Mouse (Mus musculus) forebrain, embryonic 12.5 days (tissue): Measurements from ENCODE around the gene Pkd1l2. TPM values are rescaled to one million over a fixed set of nuclear protein-coding genes. Genes with fewer than 3 reads are reported as not detected.

Experiments
- ATAC-seq: fragments of 200-750 bp; cut with Nextera tagmentation; 2 replicates; pipeline ENCODE4 v1.8.0; 2017; ENCODE audit warnings: moderate TSS enrichment; ENCODE audit not compliant: low FRiP score
- H3K27ac ChIP-seq: fragments of 300-500 bp; sonication (generic); 2 replicates; pipeline ENCODE4 v1.5.1; 2016; ENCODE audit warnings: mild to moderate bottlenecking
- H3K27me3 ChIP-seq: fragments of 300-500 bp; sonication (generic); 2 replicates; pipeline ENCODE4 v1.6.1; 2016; ENCODE audit warnings: mild to moderate bottlenecking
- H3K36me3 ChIP-seq: fragments of 300-500 bp; sonication (generic); replicated peaks from 2 replicates; pipeline ENCODE4 v1.6.1; 2016; ENCODE audit warnings: mild to moderate bottlenecking
- H3K4me1 ChIP-seq: fragments of 300-500 bp; sonication (generic); 2 replicates; pipeline ENCODE4 v1.6.1; 2016
- H3K4me2 ChIP-seq: fragments of 300-500 bp; sonication (generic); 2 replicates; pipeline ENCODE4 v1.6.1; 2016; ENCODE audit warnings: mild to moderate bottlenecking, moderate library complexity
- H3K4me3 ChIP-seq: fragments of 300-500 bp; sonication (generic); replicated peaks from 2 replicates; pipeline ENCODE4 v1.5.1; 2016; ENCODE audit warnings: mild to moderate bottlenecking
- H3K9ac ChIP-seq: fragments of 300-500 bp; sonication (generic); 2 replicates; pipeline ENCODE4 v1.6.1; 2016; ENCODE audit warnings: mild to moderate bottlenecking
- H3K9me3 ChIP-seq: fragments of 300-500 bp; sonication (generic); 2 replicates; pipeline ENCODE4 v1.6.1; 2016
- WGBS: fragments of 180-500 bp; shearing (Covaris S2); methylation state at CpG from one replicate; pipeline ENCODE4 v1.1.7; 2016; 5-methylcytosine and 5-hydroxymethylcytosine counted together
- polyA plus RNA-seq: library from polyadenylated mRNA; unstranded; fragments of >200 nt; fragmentation: Nextera tagmentation; extraction: Ambion mirVana; gene quantifications from 2 replicates; pipeline ENCODE4 v1.2.1, GENCODE M21; 2016

The Pkd1l2 gene
- not detected in 2 replicates for polyA plus RNA-seq

DNA sequence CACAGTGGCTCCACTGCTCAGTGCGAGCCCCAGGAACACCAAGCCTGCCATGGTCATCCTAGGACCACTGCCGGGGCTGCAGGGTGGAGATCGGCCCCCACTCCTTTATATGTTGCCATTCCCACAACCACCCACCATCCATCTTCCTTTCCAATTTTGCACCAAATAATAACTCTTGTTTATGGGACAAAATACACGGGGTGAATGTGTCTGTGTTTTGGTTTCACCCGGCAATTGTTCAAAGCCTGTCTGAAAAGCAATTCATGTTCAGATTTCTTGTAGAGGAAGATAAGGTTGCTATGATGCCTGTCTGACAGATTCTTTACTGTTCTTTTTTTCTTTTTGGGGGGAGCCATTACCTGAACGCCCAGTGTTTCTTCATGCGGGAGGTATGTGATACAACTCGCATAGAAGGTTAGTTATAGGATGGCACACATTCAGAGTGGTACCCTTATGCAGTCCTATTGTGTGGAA is at the start of gene Pkd1l2:
Pkd1l2 (minus strand) TSS at position 51 of the 474 bp plus-strand sequence.
- WGBS: 89% methylated on average over 8 of the region's 8 CpGs
- H3K36me3 ChIP-seq: no peaks in the 10 kb centered on the region

DNA sequence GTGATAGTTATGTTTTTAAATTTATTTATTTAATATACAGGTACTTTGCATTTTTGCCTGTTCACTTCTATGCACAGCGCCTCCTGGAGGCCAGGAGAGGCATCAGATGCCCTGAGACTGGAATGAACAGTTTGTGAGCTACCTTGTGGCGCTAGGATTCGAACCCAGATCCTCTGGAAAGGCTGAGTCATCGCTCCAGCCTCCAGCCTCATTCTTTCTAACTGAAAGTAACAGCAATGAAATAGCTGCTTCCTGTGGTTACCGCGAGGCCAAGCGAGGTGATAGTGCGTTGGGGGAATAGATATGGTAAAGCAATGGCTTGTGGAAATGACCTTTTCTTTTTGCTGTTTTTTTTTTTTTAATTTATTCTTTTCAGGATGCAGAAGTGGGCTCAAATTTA is 44.8 kb upstream of the Pkd1l2 start:
- Histone ChIP-seq H3K4me1 (no peaks in the 10 kb centered on the region), H3K36me3 (no peaks in the 10 kb centered on the region), H3K27ac (no peak overlapping the region), H3K4me3 (no peak overlapping the region), H3K27me3 (no peaks in the 10 kb centered on the region), H3K4me2 (no peak overlapping the region), H3K9ac (no peak overlapping the region), H3K9me3 (no peaks in the 10 kb centered on the region)
- ATAC-seq: no peak
- WGBS: 85% methylated on average over 8 of the region's 8 CpGs

More for the DNA sequence above, at the start of gene Pkd1l2:
- no peaks in the 10 kb centered on the region for H3K9me3 ChIP-seq
- ATAC-seq: no peak
- no peak within 1 kb of the TSS for H3K9ac ChIP-seq
- H3K4me2 ChIP-seq: no peak within 1 kb of the TSS
- no peak within 1 kb of the TSS for H3K4me3 ChIP-seq
- H3K4me1 ChIP-seq: no peaks in the 10 kb centered on the region
- 0 out of 2 replicates have a peak, but pooled peaks cover 3% of the 10 kb centered on the region for H3K27me3 ChIP-seq
- H3K27ac ChIP-seq: no peak within 1 kb of the TSS

DNA sequence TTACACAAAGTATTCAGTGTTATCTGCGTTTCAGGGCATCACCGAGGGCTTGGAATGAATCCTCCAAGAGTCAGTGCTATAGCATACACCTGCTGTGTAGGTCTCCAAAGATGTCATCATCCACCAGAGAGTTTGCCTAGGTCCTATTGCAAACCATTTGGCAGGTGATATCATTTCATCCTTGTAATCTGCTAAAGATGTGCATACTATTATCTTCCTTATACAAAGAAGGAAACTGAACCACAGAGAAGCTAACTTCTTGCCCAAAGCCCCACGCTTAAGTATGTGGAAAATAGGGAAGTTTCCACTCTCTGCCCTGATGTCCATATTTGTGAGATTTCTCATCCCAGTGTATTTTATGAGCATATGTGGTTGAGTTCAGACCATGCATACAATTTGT is 44.2 kb upstream of the Pkd1l2 start:
- WGBS: 96% methylated on average over 3 of the region's 3 CpGs
- no peak for ATAC-seq

DNA sequence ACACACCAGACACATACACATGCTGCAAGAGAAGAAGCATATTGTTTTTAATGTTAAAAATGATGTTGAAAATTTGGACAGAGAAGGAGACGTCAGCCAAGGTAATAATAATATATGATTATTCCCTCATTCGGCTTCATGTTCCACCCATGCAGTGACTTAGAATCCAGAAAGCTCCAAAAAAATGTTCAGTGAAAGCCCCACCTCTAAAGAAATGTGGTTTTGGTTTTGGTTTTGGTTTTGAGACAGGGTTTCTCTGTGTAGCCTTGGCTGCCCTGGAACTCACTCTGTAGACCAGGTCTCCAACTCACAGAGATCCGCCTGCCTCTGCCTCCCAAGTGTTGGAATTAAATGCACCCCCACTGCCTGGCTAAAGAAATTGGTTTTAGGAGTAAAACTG is 43.6 kb upstream of the Pkd1l2 start:
- Histone ChIP-seq H3K4me3 (no peak overlapping the region), H3K27me3 (no peaks in the 10 kb centered on the region), H3K36me3 (no peaks in the 10 kb centered on the region), H3K4me1 (no peaks in the 10 kb centered on the region), H3K9me3 (no peaks in the 10 kb centered on the region), H3K27ac (no peak overlapping the region), H3K9ac (no peak overlapping the region), H3K4me2 (no peak overlapping the region)
- WGBS: 91% methylated on average over 3 of the region's 3 CpGs
- ATAC-seq: no peak

More for the DNA sequence above, 44.2 kb upstream of the Pkd1l2 start:
- Histone ChIP-seq H3K4me2 (no peak overlapping the region), H3K9ac (no peak overlapping the region), H3K4me1 (no peaks in the 10 kb centered on the region), H3K36me3 (no peaks in the 10 kb centered on the region), H3K9me3 (no peaks in the 10 kb centered on the region), H3K27ac (no peak overlapping the region), H3K27me3 (no peaks in the 10 kb centered on the region), H3K4me3 (no peak overlapping the region)

DNA sequence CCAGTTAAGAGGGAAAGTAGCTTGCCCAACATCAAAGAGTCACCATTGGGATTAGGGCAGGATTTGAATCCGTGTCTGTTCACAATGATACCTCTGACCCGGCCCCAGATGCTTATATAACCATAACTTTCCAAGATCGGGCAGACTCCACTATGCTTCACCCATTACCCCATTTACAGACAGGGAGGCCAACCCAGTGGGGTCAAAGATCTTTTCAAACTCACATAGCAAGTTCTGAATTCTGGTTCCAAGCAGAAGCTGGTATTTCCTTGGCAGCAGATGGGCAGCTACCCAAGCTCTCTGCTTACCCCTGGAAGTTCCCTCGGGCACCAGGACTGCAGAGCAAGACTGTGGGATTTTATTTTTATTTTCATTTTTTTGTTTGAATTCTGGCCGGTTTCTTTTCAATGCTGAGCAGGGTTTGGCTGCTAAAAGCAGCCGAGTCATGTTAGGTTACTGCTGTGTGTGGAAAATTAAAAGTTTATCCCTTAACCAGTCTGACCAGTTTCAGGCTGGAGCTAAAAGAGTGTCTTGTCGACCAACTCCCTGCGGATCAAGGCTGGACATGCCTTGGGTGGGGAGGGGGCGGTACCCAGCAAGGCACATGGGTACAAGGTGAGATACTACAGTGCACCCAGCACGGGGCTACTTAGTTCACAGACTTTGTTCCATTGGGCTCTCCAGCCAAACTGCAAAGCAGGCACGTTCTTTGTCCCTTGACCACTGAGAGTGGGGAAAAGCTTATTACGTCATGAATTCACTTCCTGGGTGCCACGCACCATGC is 41.8 kb upstream of the Pkd1l2 start:
- H3K4me3 ChIP-seq: no peak overlapping the region
- H3K36me3 ChIP-seq: no peaks in the 10 kb centered on the region
- H3K27ac ChIP-seq: no peak overlapping the region
- WGBS: 82% methylated on average over 13 of the region's 13 CpGs
- H3K4me2 ChIP-seq: no peak overlapping the region
- no peak overlapping the region for H3K9ac ChIP-seq
- no peaks in the 10 kb centered on the region for H3K9me3 ChIP-seq
- no peaks in the 10 kb centered on the region for H3K4me1 ChIP-seq
- H3K27me3 ChIP-seq: no peaks in the 10 kb centered on the region
- no peak for ATAC-seq

DNA sequence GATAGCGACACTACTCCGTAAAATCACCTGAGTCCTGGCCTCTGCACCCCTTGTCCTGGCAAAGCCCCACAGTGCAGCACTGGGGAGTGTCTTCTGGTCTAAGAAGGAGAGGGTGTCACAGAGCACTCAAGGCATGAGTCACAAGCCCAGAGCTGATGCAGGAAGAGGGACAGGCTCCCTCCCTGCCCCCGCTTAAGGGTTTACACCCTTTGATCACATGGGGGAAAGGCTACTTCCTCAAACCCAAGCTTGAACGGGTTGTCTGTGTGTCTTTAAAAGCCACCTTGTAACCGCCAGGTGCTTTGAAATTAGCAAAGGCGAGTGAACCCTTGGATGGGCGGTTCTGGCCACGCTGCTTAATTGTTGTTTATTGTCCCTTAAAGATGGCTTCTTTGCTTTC is 39.0 kb upstream of the Pkd1l2 start:
- no peak for ATAC-seq
- WGBS: 67% methylated on average over 8 of the region's 8 CpGs
- H3K36me3 ChIP-seq: no peaks in the 10 kb centered on the region

DNA sequence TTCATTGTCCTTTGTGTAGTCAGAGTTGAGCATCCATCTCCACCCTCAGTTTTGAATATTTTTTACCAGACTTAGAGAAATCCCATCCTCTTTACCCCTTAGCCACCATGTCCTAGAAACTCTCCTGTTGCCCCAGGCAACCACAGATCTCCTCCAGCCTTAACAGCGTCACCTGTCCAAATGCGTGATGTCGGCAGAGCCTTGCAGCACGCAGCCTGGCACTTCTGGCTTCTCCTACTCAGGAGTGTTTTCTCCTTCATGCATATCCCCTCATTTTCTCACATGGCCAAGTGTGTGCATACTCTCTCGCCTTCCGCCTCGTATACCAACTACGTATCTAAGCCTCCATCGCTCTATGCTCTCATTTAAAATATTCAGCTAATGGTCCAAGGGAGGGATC is 36.2 kb upstream of the Pkd1l2 start:
- ATAC-seq: no peak
- Histone ChIP-seq H3K4me2 (no peak overlapping the region), H3K27ac (no peak overlapping the region), H3K4me3 (no peak overlapping the region), H3K36me3 (no peaks in the 10 kb centered on the region), H3K27me3 (no peaks in the 10 kb centered on the region), H3K9me3 (no peaks in the 10 kb centered on the region), H3K4me1 (peaks cover 12% of the 10 kb centered on the region), H3K9ac (no peak overlapping the region)
- 95% methylated on average over 9 of the region's 9 CpGs for WGBS

More for the DNA sequence above, 39.0 kb upstream of the Pkd1l2 start:
- Histone ChIP-seq H3K9me3 (no peaks in the 10 kb centered on the region), H3K4me2 (no peak overlapping the region), H3K27me3 (no peaks in the 10 kb centered on the region), H3K9ac (no peak overlapping the region), H3K27ac (no peak overlapping the region), H3K4me3 (no peak overlapping the region), H3K4me1 (no peaks in the 10 kb centered on the region)

DNA sequence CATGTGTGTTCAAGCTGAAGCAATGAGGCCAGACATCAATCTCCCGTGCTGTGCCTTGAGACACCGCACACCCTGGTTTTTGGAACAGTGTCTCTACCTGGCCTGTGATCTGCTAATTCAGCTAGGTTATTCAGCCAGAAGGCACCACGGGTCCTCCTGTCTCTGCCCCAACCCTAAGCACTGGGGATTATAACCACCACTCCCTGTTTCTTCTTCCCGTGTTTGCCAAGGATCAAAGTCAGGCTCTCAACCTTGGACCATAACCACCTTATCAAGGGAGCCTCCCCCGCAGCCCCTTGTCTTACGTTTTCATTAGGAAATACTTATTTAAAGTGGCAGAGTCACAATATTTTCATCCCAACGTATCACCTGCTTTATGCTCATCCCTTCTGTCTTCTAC is 34.3 kb upstream of the Pkd1l2 start:
- H3K27ac ChIP-seq: no peak overlapping the region
- no peak overlapping the region for H3K4me2 ChIP-seq
- no peaks in the 10 kb centered on the region for H3K9me3 ChIP-seq
- no peak overlapping the region for H3K4me3 ChIP-seq
- H3K4me1 ChIP-seq: peaks cover 12% of the 10 kb centered on the region
- no peak overlapping the region for H3K9ac ChIP-seq
- 78% methylated on average over 7 of the region's 7 CpGs for WGBS
- no peak for ATAC-seq
- H3K27me3 ChIP-seq: no peaks in the 10 kb centered on the region
- H3K36me3 ChIP-seq: no peaks in the 10 kb centered on the region

DNA sequence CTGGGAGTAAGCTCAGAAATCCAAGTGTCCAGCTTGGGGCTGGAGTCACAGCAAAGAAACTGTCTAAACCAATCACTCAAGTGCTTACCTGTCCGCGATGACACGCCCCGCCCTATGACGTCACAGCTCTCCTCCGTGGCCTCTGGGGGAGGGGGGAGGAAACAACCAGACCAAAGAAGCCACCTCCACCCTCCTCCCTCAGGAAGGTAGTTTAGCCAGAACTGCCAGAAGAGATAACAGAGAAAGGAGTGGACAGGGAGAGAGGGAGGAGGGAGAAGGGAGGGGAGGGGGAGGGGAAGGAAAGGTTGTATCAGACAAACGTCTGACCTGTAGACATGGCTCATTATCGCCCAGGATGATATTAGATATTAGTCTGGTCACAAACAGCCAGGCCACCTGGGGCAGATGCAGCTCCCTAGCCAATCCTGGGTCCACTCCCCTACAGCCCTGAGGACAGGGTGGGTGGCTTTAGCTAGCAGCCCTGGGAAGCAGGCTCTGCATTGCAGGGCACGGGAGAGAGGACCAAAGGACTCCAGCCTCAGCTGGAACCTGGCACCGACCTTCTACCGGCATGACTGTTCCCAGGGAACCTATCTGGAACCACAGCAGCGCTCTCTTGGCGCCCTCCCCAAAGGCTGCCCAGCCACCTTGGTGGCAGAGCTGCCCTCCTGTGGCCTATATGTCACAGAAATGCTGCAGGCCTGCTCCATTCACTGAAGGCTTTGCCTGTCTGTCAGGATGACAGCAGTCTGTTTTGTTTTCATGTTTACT is 33.6 kb upstream of the Pkd1l2 start:
- Histone ChIP-seq H3K4me1 (peaks cover 12% of the 10 kb centered on the region), H3K4me3 (no peak overlapping the region; the same call in 1 of the 2 replicates)
- ATAC-seq: no peak

DNA sequence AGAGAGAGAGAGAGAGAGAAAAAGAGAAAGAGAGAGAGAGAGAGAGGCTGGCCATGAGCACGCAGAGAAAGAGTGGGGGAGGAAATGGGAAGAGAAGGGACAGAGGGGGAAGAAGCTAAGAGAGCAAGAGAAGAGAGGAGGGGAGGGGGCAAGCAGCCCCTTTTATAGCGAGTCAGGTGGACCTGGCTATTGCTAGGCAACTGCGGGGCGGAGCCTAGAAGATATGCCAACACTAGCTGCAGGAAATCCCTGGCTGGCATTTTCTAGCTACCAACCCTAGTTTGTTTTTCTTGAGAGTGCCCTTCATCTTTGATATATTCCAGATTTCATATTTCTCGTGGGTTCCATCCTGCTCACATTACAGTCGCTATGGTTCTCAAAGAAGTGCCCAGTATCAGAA is 32.8 kb upstream of the Pkd1l2 start:
- no peak for ATAC-seq
- Histone ChIP-seq H3K9me3 (no peaks in the 10 kb centered on the region), H3K4me2 (peak overlapping the region; percentile 40; the same call in 1 of the 2 replicates), H3K9ac (no peak overlapping the region), H3K27me3 (no peaks in the 10 kb centered on the region), H3K27ac (no peak overlapping the region), H3K4me3 (no peak overlapping the region), H3K4me1 (peaks cover 12% of the 10 kb centered on the region), H3K36me3 (no peaks in the 10 kb centered on the region)
- 54% methylated on average over 6 of the region's 6 CpGs for WGBS

More for the DNA sequence above, 33.6 kb upstream of the Pkd1l2 start:
- Histone ChIP-seq H3K4me2 (peak overlapping the region; percentile 40), H3K27ac (no peak overlapping the region), H3K27me3 (no peaks in the 10 kb centered on the region), H3K36me3 (no peaks in the 10 kb centered on the region), H3K9ac (no peak overlapping the region), H3K9me3 (no peaks in the 10 kb centered on the region)
- WGBS: 15% methylated on average over 13 of the region's 13 CpGs

DNA sequence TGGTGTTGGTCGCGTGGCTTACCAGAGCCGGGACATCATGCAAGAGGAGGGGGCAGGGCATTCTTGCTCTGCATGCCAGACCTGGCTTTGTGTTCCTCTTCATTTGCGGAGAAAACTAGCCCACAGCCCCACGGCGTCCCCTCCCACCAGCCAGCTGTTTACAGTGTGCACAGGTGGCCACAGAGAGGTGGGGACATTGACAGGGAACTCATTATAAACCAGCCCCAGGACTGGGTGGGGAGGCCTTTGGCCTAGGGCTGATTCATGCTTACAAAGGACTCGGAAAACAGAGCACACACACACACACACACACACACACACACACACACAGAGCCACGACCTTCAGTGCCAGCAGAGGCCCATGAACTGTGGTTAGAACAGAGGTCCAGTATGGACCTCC is 30.0 kb upstream of the Pkd1l2 start:
- Histone ChIP-seq H3K9me3 (no peaks in the 10 kb centered on the region), H3K9ac (no peak overlapping the region), H3K4me1 (peaks cover 12% of the 10 kb centered on the region), H3K27me3 (no peaks in the 10 kb centered on the region), H3K36me3 (no peaks in the 10 kb centered on the region), H3K4me2 (no peak overlapping the region), H3K27ac (no peak overlapping the region), H3K4me3 (no peak overlapping the region)
- 73% methylated on average over 8 of the region's 8 CpGs for WGBS
- ATAC-seq: no peak

DNA sequence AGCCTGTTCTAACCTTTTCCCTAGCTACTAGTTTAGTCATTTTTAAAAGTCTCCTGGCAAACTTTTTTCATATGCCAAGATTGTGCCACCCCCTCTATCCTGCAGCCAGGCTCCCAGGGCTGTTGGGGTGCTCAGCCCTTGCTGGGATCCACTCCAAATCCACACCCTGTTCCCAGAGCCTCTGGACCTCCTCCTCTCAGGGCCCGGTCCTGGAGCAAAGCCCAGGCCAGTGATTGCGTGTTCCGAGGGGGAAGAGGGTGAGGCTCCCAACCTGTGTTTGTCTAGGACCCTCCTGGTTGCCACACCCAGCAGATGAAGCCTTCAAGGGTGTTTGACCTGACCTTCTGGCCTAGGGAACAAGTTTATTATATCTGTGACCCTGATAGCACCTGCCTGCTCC is 29.4 kb upstream of the Pkd1l2 start:
- WGBS: 98% methylated on average over 3 of the region's 3 CpGs
- no peak overlapping the region for H3K4me2 ChIP-seq
- no peaks in the 10 kb centered on the region for H3K36me3 ChIP-seq
- no peak overlapping the region for H3K4me3 ChIP-seq
- no peak overlapping the region for H3K27ac ChIP-seq
- H3K9ac ChIP-seq: no peak overlapping the region
- H3K4me1 ChIP-seq: peaks cover 12% of the 10 kb centered on the region
- no peak for ATAC-seq
- no peaks in the 10 kb centered on the region for H3K9me3 ChIP-seq
- H3K27me3 ChIP-seq: no peaks in the 10 kb centered on the region
